In the genomic region with DNA sequence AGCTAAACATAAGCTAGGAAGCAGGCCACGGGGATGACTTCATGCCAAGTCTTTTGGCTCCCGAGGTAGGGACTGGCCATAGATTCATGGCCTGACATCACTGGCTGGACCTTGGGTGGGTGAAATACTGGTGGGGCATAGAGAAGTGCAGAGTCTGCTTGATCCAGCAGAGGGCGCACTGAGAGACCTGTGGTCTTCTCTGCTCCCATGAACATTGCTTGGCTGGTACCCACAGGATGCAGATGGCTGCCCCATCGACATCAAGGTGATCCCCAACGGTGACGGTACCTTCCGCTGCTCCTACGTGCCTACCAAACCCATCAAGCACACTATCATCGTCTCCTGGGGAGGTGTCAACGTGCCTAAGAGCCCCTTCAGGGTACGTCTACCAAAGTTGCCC, we compare ENCODE assay signal across 9 mouse cellular contexts. TPM values are rescaled to one million over a fixed set of nuclear protein-coding genes. Genes with fewer than 3 reads are reported as not detected.
DNase-seq lines count a peak whose midpoint lies in the region; ATAC-seq and TF ChIP-seq lines count a peak whose summit lies in the region.
"Had no signal": no experiment of that assay in that cellular context is flagged by ENCODE, and none has a peak within 500 bp of the region (broad histone marks: within the 10 kb centered on the region; RNA-seq: fewer than 3 reads in every experiment).

No protein-coding gene starts in this region.

- H3K9ac ChIP-seq in intestine, embryonic 14.5 days (ENCODE audit: low read length), result no peak overlapping the region
- H3K9ac ChIP-seq in intestine, embryonic 15.5 days, result no peak overlapping the region
- no peak overlapping the region for H3K9ac ChIP-seq in midbrain, embryonic 16.5 days (ENCODE audit: low read depth, low read length)

- H3K36me3 ChIP-seq in intestine, embryonic 14.5 days (ENCODE audit: control insufficient read depth, insufficient read depth, low read length), result peaks cover 86% of the 10 kb centered on the region
- H3K36me3 ChIP-seq in intestine, embryonic 15.5 days, result peaks cover 19% of the 10 kb centered on the region
- no peaks in the 10 kb centered on the region for H3K36me3 ChIP-seq in midbrain, embryonic 16.5 days (ENCODE audit: control insufficient read depth, insufficient read depth, low read length)

- ATAC-seq in intestine, embryonic 14.5 days (replicated peaks; ENCODE audit: low FRiP score, low TSS enrichment, low read depth), result 0 out of 2 replicates have a peak, but pooled peaks have one; percentile 20
- ATAC-seq in intestine, embryonic 15.5 days, result no peak
- peak; percentile 70; the same call in 1 of the 2 replicates for ATAC-seq in megakaryocyte-erythroid progenitor cell, adult 5-6 weeks (replicated peaks; ENCODE audit: low FRiP score, low TSS enrichment, poor library complexity, severe bottlenecking)
- no peak for ATAC-seq in inflammation-experienced regulatory T-cells, adult 6 months
- ATAC-seq in midbrain, embryonic 16.5 days, result no peak

- no peak overlapping the region for H3K4me3 ChIP-seq in intestine, embryonic 14.5 days (ENCODE audit: low read depth, low read length)
- H3K4me3 ChIP-seq in intestine, embryonic 15.5 days (replicated peaks), result no peak overlapping the region
- no peak overlapping the region for H3K4me3 ChIP-seq in embryonic fibroblast, embryonic 13.5 days (ENCODE audit: insufficient read depth, low read length)
- no peak overlapping the region for H3K4me3 ChIP-seq in midbrain, embryonic 16.5 days (ENCODE audit: low read depth, low read length)

- H3K27ac ChIP-seq in intestine, embryonic 14.5 days (ENCODE audit: low read depth), result no peak overlapping the region
- H3K27ac ChIP-seq in intestine, embryonic 15.5 days, result no peak overlapping the region
- no peak overlapping the region for H3K27ac ChIP-seq in embryonic fibroblast, embryonic 13.5 days (ENCODE audit: insufficient read depth, low read length)
- no peak overlapping the region for H3K27ac ChIP-seq in midbrain, embryonic 16.5 days (ENCODE audit: low read length)
- H3K27ac ChIP-seq: macrophage had no signal

- 75% methylated on average over 11 of the region's 11 CpGs for WGBS in intestine, embryonic 14.5 days
- WGBS in intestine, embryonic 15.5 days, result 66% methylated on average over 11 of the region's 11 CpGs
- WGBS in midbrain, embryonic 16.5 days, result 75% methylated on average over 11 of the region's 11 CpGs

- H3K4me2 ChIP-seq in intestine, embryonic 14.5 days (ENCODE audit: low read length), result no peak overlapping the region
- H3K4me2 ChIP-seq in intestine, embryonic 15.5 days (replicated peaks), result no peak overlapping the region
- H3K4me2 ChIP-seq in midbrain, embryonic 16.5 days (ENCODE audit: low read length), result no peak overlapping the region

- H3K27me3 ChIP-seq in intestine, embryonic 14.5 days (replicated peaks; ENCODE audit: control insufficient read depth, insufficient read depth, low read length), result no peaks in the 10 kb centered on the region
- no peaks in the 10 kb centered on the region for H3K27me3 ChIP-seq in intestine, embryonic 15.5 days (replicated peaks)
- H3K27me3 ChIP-seq in midbrain, embryonic 16.5 days (ENCODE audit: control insufficient read depth, insufficient read depth, low read depth, low read length), result no peaks in the 10 kb centered on the region

- no peaks in the 10 kb centered on the region for H3K4me1 ChIP-seq in intestine, embryonic 14.5 days (replicated peaks; ENCODE audit: control insufficient read depth, insufficient read depth, low read length)
- H3K4me1 ChIP-seq in intestine, embryonic 15.5 days (replicated peaks), result no peaks in the 10 kb centered on the region
- H3K4me1 ChIP-seq in embryonic fibroblast, embryonic 13.5 days (ENCODE audit: control insufficient read depth, insufficient read depth, low read length), result no peaks in the 10 kb centered on the region
- H3K4me1 ChIP-seq in midbrain, embryonic 16.5 days (ENCODE audit: control insufficient read depth, insufficient read depth, low read length), result no peaks in the 10 kb centered on the region

- TF ChIP-seq POLR2A in embryonic fibroblast, embryonic 13.5 days (IDR thresholded peaks at IDR 0.05; ENCODE audit: low read depth, low read length), result no peak

- TF ChIP-seq CTCF in embryonic fibroblast, embryonic 13.5 days (IDR thresholded peaks at IDR 0.05; ENCODE audit: borderline replicate concordance, insufficient read depth, low read length), result peak; percentile 43; the same call in 1 of the 2 replicates

- peak; percentile 68 for DNase-seq in intestine, embryonic 14.5 days (ENCODE audit: low spot score)
- DNase-seq in CD4-positive, CD25-positive, alpha-beta regulatory T cell, adult 2 months (ENCODE audit: low read depth, low spot score), result peak; percentile 67
- DNase-seq in NIH3T3 (ENCODE audit: low read depth), result peak; percentile 79

- H3K9me3 ChIP-seq in intestine, embryonic 14.5 days (ENCODE audit: control insufficient read depth, low read length), result no peaks in the 10 kb centered on the region
- H3K9me3 ChIP-seq in intestine, embryonic 15.5 days, result no peaks in the 10 kb centered on the region
- no peaks in the 10 kb centered on the region for H3K9me3 ChIP-seq in midbrain, embryonic 16.5 days (replicated peaks; ENCODE audit: control insufficient read depth, low read length, poor library complexity, severe bottlenecking)

RNA-seq across cellular contexts. Expression of gene Flnc, which starts 11.7 kb away (rescaled TPM):
- polyA plus RNA-seq in intestine, embryonic 14.5 days (2014; fragmentation: Nextera tagmentation; extraction: Ambion mirVana), result 14.7 and 15.8 TPM in 2 replicates
- 9.7 and 10.1 TPM in 2 replicates for polyA plus RNA-seq in intestine, embryonic 15.5 days (2015; fragmentation: Nextera tagmentation; extraction: Ambion mirVana)
- 107 and 151 TPM in 2 replicates for polyA plus RNA-seq in embryonic fibroblast, embryonic 13.5 days (2011; ENCODE audit: insufficient read length, low read depth, missing spikeins)
- not detected in 2 replicates for total RNA-seq in megakaryocyte-erythroid progenitor cell, adult 5-6 weeks (2014; fragmentation: Nextera tagmentation)
- total RNA-seq in megakaryocyte-erythroid progenitor cell, adult 5-6 weeks (2017), result not detected in 2 replicates
- not detected for polyA plus RNA-seq in inflammation-experienced regulatory T-cells, adult 6 months (2017; shearing (Covaris generic))
- 2.0 and 2.2 TPM in 2 replicates for polyA plus RNA-seq in midbrain, embryonic 16.5 days (2015; fragmentation: Nextera tagmentation; extraction: Ambion mirVana)
- polyA plus RNA-seq: macrophage had no signal

RNA-seq across cellular contexts. Expression of gene Atp6v1f, which starts 22.7 kb away (rescaled TPM):
- 291 and 300 TPM in 2 replicates for polyA plus RNA-seq in intestine, embryonic 14.5 days (2014; fragmentation: Nextera tagmentation; extraction: Ambion mirVana)
- 294 and 331 TPM in 2 replicates for polyA plus RNA-seq in intestine, embryonic 15.5 days (2015; fragmentation: Nextera tagmentation; extraction: Ambion mirVana)
- 131 and 136 TPM in 2 replicates for polyA plus RNA-seq in embryonic fibroblast, embryonic 13.5 days (2011; ENCODE audit: insufficient read length, low read depth, missing spikeins)
- total RNA-seq in megakaryocyte-erythroid progenitor cell, adult 5-6 weeks (2014; fragmentation: Nextera tagmentation), result 168 and 176 TPM in 2 replicates
- total RNA-seq in megakaryocyte-erythroid progenitor cell, adult 5-6 weeks (2017), result 167 and 198 TPM in 2 replicates
- polyA plus RNA-seq in inflammation-experienced regulatory T-cells, adult 6 months (2017; shearing (Covaris generic)), result 100 to 1,000 TPM; 332 to 391 (median 358) TPM
- polyA plus RNA-seq in midbrain, embryonic 16.5 days (2015; fragmentation: Nextera tagmentation; extraction: Ambion mirVana), result 311 and 340 TPM in 2 replicates

RNA-seq across cellular contexts. Expression of gene Atp6v1fnb, which starts 26.5 kb away (rescaled TPM):
- polyA plus RNA-seq in intestine, embryonic 14.5 days (2014; fragmentation: Nextera tagmentation; extraction: Ambion mirVana), result 0.28 TPM in 1 of 2 replicates, not detected in the other
- polyA plus RNA-seq in intestine, embryonic 15.5 days (2015; fragmentation: Nextera tagmentation; extraction: Ambion mirVana), result 0.24 TPM in 1 of 2 replicates, not detected in the other
- polyA plus RNA-seq in embryonic fibroblast, embryonic 13.5 days (2011; ENCODE audit: insufficient read length, low read depth, missing spikeins), result not detected in 2 replicates
- total RNA-seq in megakaryocyte-erythroid progenitor cell, adult 5-6 weeks (2014; fragmentation: Nextera tagmentation), result not detected in 2 replicates
- not detected in 2 replicates for total RNA-seq in megakaryocyte-erythroid progenitor cell, adult 5-6 weeks (2017)
- polyA plus RNA-seq in inflammation-experienced regulatory T-cells, adult 6 months (2017; shearing (Covaris generic)), result not detected
- polyA plus RNA-seq in midbrain, embryonic 16.5 days (2015; fragmentation: Nextera tagmentation; extraction: Ambion mirVana), result 0.41 and 0.45 TPM in 2 replicates
- polyA plus RNA-seq: macrophage had no signal

RNA-seq across cellular contexts. Expression of gene Ccdc136, which starts 48.7 kb away (rescaled TPM):
- 12.3 and 14.7 TPM in 2 replicates for polyA plus RNA-seq in intestine, embryonic 14.5 days (2014; fragmentation: Nextera tagmentation; extraction: Ambion mirVana)
- polyA plus RNA-seq in intestine, embryonic 15.5 days (2015; fragmentation: Nextera tagmentation; extraction: Ambion mirVana), result 7.4 and 7.7 TPM in 2 replicates
- polyA plus RNA-seq in embryonic fibroblast, embryonic 13.5 days (2011; ENCODE audit: insufficient read length, low read depth, missing spikeins), result 25.1 and 26.7 TPM in 2 replicates
- total RNA-seq in megakaryocyte-erythroid progenitor cell, adult 5-6 weeks (2014; fragmentation: Nextera tagmentation), result not detected in 2 replicates
- not detected in 2 replicates for total RNA-seq in megakaryocyte-erythroid progenitor cell, adult 5-6 weeks (2017)
- polyA plus RNA-seq in inflammation-experienced regulatory T-cells, adult 6 months (2017; shearing (Covaris generic)), result 1 to 10 TPM in 2 of 3 experiments, under 1 TPM in 1; 0.65 to 1.1 (median 1.0) TPM
- polyA plus RNA-seq in midbrain, embryonic 16.5 days (2015; fragmentation: Nextera tagmentation; extraction: Ambion mirVana), result 38.6 and 46.5 TPM in 2 replicates
- polyA plus RNA-seq: macrophage had no signal

RNA-seq across cellular contexts. Expression of gene Opn1sw, which starts 56.5 kb away (rescaled TPM):
- polyA plus RNA-seq in intestine, embryonic 14.5 days (2014; fragmentation: Nextera tagmentation; extraction: Ambion mirVana), result 0.41 and 0.69 TPM in 2 replicates
- polyA plus RNA-seq in intestine, embryonic 15.5 days (2015; fragmentation: Nextera tagmentation; extraction: Ambion mirVana), result 0.29 and 0.53 TPM in 2 replicates
- 0.40 and 0.78 TPM in 2 replicates for polyA plus RNA-seq in embryonic fibroblast, embryonic 13.5 days (2011; ENCODE audit: insufficient read length, low read depth, missing spikeins)
- total RNA-seq in megakaryocyte-erythroid progenitor cell, adult 5-6 weeks (2014; fragmentation: Nextera tagmentation), result not detected in 2 replicates
- total RNA-seq in megakaryocyte-erythroid progenitor cell, adult 5-6 weeks (2017), result not detected in 2 replicates
- polyA plus RNA-seq in inflammation-experienced regulatory T-cells, adult 6 months (2017; shearing (Covaris generic)), result under 1 TPM; 0.38 to 0.66 (median 0.66) TPM
- 0.23 and 0.34 TPM in 2 replicates for polyA plus RNA-seq in midbrain, embryonic 16.5 days (2015; fragmentation: Nextera tagmentation; extraction: Ambion mirVana)
- polyA plus RNA-seq: macrophage had no signal

Comparison
In these comparisons a context has a peak if more than half of its experiments do, and no peak if none do; other contexts are left out.
1. ATAC-seq: peak in intestine, embryonic 14.5 days (single experiment) and megakaryocyte-erythroid progenitor cell, adult 5-6 weeks (single experiment); none in intestine, embryonic 15.5 days (single experiment), inflammation-experienced regulatory T-cells, adult 6 months (single experiment) and midbrain, embryonic 16.5 days (single experiment).
2. Peak in every context shown above with its lines, with median percentiles within 50 percentile points of each other: DNase-seq.